Mouse (Mus musculus): ENCODE data around the gene Rpn1. TPM values are rescaled to one million over a fixed set of nuclear protein-coding genes. Genes with fewer than 3 reads are reported as not detected.

Gene Rpn1
- polyA plus RNA-seq, 1 experiment from 2014 or later, result 279 TPM

DNA sequence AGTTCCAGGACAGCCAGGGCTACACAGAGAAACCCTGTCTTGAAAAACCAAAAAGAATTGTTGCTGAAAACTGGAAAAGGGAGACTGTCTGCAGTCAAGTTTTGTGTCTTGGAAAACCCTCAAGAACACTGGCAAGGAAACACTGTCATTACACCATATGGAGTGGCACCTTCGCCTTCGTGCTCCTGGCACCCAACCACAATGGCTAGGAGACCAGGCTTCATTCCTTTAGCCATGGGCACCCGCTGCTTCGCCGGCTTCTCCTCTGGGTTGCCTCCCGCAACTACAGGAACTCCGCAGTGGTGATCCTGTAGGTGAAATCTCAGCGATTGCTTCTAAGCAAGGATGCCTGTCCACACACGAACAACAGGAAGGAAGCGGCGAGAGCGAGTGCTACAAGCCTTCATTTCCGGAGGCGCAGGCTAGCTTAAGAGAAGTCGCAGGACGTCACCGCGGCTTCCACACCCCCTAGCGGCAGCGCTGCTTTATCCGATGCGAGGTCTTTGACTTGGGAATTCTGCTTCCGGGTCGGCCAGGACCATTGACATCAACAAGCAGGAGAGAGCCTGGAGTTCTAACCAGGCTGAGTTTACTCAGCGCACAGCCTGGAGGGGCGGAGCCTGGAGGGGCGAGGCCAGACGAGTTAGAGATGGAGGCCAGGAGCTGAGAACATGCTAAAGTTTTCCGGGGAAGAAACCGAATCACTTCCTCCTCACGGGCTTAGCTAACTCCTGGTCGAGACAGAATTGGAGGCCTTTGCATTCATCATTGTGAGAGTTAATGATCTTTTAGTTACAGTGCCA, 9.3 kb upstream of the Rpn1 start:
- Histone ChIP-seq H3K36me3 (ENCODE audit: control insufficient read depth, insufficient read depth, low read length) (no peaks in the 10 kb centered on the region), H3K4me2 (ENCODE audit: low read length) (peak overlapping the region; percentile 73), H3K4me1 (ENCODE audit: control insufficient read depth, insufficient read depth, low read length) (no peaks in the 10 kb centered on the region), H3K27ac (ENCODE audit: low read depth, low read length) (peak overlapping the region; percentile 93), H3K9me3 (replicated peaks; ENCODE audit: control insufficient read depth, low read length) (no peaks in the 10 kb centered on the region), H3K4me3 (ENCODE audit: low read depth, low read length) (peak overlapping the region; percentile 40), H3K27me3 (replicated peaks; ENCODE audit: control insufficient read depth, insufficient read depth, low read length) (0 out of 2 replicates have a peak, but pooled peaks cover 3% of the 10 kb centered on the region), H3K9ac (ENCODE audit: low read length) (peak overlapping the region; percentile 73)
- peak; percentile 97 for DNase-seq (ENCODE audit: low spot score)
- 3% methylated on average over 32 of the region's 32 CpGs for WGBS
- ATAC-seq, result peak; percentile 99

DNA sequence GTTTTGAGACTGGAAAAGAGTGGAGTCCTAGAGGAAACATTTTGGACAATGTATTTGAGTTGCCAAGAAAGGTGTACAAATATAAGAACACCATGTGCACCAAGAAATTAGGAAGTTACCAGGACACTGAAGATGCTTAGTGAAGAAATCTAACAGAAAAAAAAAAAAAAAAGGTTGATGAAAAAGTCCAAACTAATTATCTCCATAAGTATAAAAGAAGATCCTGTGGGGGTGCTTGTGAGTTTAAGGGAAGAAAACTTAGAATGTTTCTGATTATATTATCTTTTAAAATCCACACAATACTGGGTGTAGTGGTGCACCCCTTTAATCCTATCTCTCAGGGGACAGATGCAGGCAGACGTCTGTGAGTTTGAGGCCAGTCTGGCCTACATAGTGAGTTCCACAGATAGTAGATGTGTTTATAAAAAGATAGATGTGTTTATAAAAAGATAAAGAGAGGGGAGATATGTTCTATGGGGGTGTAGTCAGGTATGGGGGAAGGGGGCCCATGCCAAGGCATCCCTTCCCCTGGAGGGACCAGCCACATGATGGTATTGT, 8.2 kb upstream of the Rpn1 start:
- Histone ChIP-seq H3K27me3 (replicated peaks; ENCODE audit: control insufficient read depth, insufficient read depth, low read length) (0 out of 2 replicates have a peak, but pooled peaks cover 3% of the 10 kb centered on the region), H3K4me2 (ENCODE audit: low read length) (no peak overlapping the region; the same call in 1 of the 2 replicates), H3K27ac (ENCODE audit: low read depth, low read length) (no peak overlapping the region)

DNA sequence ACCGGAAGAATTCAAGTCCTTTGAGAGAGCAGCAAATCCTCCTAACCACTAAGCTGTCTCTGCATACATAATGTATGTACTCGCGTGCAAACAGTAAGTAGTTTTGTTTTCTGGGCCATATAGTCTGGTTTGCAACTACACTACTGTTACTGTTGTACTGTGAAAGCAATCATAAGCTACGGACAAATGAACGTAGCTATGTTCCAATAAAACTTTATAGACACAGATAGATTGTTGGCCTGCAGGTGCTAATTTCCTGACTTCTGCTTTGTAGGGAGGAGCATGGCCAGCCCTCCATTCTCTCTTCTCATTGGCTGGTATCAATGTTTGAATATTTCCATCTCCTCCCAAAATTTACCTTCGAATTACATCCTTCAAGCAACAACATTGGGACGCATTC, 1.2 kb upstream of the Rpn1 start:
- H3K9ac ChIP-seq (ENCODE audit: low read length), result no peak overlapping the region
- H3K27me3 ChIP-seq (replicated peaks; ENCODE audit: control insufficient read depth, insufficient read depth, low read length), result 0 out of 2 replicates have a peak, but pooled peaks cover 3% of the 10 kb centered on the region
- 87% methylated on average over 7 of the region's 7 CpGs for WGBS
- no peaks in the 10 kb centered on the region for H3K36me3 ChIP-seq (ENCODE audit: control insufficient read depth, insufficient read depth, low read length)
- H3K9me3 ChIP-seq (replicated peaks; ENCODE audit: control insufficient read depth, low read length), result no peaks in the 10 kb centered on the region
- no peak overlapping the region for H3K4me3 ChIP-seq (ENCODE audit: low read depth, low read length)
- H3K4me2 ChIP-seq (ENCODE audit: low read length), result no peak overlapping the region
- H3K4me1 ChIP-seq (ENCODE audit: control insufficient read depth, insufficient read depth, low read length), result peaks cover 16% of the 10 kb centered on the region
- DNase-seq (ENCODE audit: low spot score), result no peak
- ATAC-seq, result no peak
- H3K27ac ChIP-seq (ENCODE audit: low read depth, low read length), result no peak overlapping the region

More for the DNA sequence above, 8.2 kb upstream of the Rpn1 start:
- Histone ChIP-seq H3K36me3 (ENCODE audit: control insufficient read depth, insufficient read depth, low read length) (no peaks in the 10 kb centered on the region), H3K4me3 (ENCODE audit: low read depth, low read length) (no peak overlapping the region), H3K9ac (ENCODE audit: low read length) (no peak overlapping the region), H3K4me1 (ENCODE audit: control insufficient read depth, insufficient read depth, low read length) (no peaks in the 10 kb centered on the region), H3K9me3 (replicated peaks; ENCODE audit: control insufficient read depth, low read length) (no peaks in the 10 kb centered on the region)
- DNase-seq (ENCODE audit: low spot score) (no peak), ATAC-seq (no peak)
- 89% methylated on average over 1 of the region's 1 CpGs for WGBS

DNA sequence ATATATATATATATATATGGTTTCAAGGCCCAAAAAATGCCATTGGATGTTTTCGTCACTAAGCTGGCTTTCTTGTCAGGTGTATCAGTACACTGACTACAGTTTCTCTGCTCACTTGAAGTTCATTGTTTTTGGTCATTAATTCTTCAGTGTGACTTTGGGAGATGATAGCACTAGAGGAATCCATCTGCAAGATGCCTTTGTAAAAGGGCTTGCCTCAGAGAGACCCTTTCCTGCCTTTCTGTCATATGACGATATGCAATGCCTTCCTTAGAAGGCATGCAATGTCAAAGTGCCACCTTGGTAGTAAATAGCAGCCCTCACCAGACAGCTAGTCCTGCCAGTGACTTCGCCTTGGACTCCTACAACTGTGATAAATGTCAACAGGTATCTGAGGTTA, 610 bp upstream of the Rpn1 start:
- DNase-seq (ENCODE audit: low spot score), result no peak
- WGBS, result 61% methylated on average over 3 of the region's 3 CpGs
- Histone ChIP-seq H3K9ac (ENCODE audit: low read length) (no peak overlapping the region), H3K27me3 (replicated peaks; ENCODE audit: control insufficient read depth, insufficient read depth, low read length) (0 out of 2 replicates have a peak, but pooled peaks cover 3% of the 10 kb centered on the region), H3K4me2 (ENCODE audit: low read length) (peak overlapping the region; percentile 86), H3K36me3 (ENCODE audit: control insufficient read depth, insufficient read depth, low read length) (peaks cover 4% of the 10 kb centered on the region; the same call in 1 of the 2 replicates), H3K4me1 (ENCODE audit: control insufficient read depth, insufficient read depth, low read length) (peaks cover 16% of the 10 kb centered on the region), H3K27ac (ENCODE audit: low read depth, low read length) (no peak overlapping the region), H3K9me3 (replicated peaks; ENCODE audit: control insufficient read depth, low read length) (no peaks in the 10 kb centered on the region), H3K4me3 (ENCODE audit: low read depth, low read length) (peak overlapping the region; percentile 99)
- peak; percentile 32; the same call in 1 of the 2 replicates for ATAC-seq

DNA sequence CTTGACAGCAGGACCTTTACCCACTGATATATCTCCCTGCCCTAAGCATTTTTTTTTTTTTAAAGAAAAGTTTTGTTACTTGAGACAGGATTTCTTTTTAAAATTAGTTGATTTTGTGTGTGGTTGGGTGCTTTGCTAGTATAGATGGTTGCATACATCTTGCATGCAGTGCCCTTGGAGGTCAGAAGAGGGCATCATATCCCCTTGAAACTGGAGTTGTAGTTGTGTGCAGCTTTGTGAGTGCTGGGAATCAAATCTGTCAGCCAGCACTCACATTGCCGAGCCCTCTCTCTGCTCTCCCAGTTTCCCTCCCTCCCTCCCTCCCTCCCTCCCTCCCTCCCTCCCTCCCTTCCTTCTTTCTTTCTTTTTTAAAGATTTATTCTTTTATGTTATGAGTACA, 4.7 kb downstream of the Rpn1 start:
- no peak overlapping the region for H3K9ac ChIP-seq (ENCODE audit: low read length)
- H3K36me3 ChIP-seq (ENCODE audit: control insufficient read depth, insufficient read depth, low read length), result peaks cover 49% of the 10 kb centered on the region
- DNase-seq (ENCODE audit: low spot score), result no peak
- H3K27me3 ChIP-seq (replicated peaks; ENCODE audit: control insufficient read depth, insufficient read depth, low read length), result no peaks in the 10 kb centered on the region
- H3K4me3 ChIP-seq (ENCODE audit: low read depth, low read length), result no peak overlapping the region
- WGBS, result 72% methylated on average over 1 of the region's 1 CpGs
- H3K27ac ChIP-seq (ENCODE audit: low read depth, low read length), result no peak overlapping the region
- no peak for ATAC-seq
- H3K4me1 ChIP-seq (ENCODE audit: control insufficient read depth, insufficient read depth, low read length), result peaks cover 12% of the 10 kb centered on the region
- no peak overlapping the region for H3K4me2 ChIP-seq (ENCODE audit: low read length)
- no peaks in the 10 kb centered on the region for H3K9me3 ChIP-seq (replicated peaks; ENCODE audit: control insufficient read depth, low read length)

DNA sequence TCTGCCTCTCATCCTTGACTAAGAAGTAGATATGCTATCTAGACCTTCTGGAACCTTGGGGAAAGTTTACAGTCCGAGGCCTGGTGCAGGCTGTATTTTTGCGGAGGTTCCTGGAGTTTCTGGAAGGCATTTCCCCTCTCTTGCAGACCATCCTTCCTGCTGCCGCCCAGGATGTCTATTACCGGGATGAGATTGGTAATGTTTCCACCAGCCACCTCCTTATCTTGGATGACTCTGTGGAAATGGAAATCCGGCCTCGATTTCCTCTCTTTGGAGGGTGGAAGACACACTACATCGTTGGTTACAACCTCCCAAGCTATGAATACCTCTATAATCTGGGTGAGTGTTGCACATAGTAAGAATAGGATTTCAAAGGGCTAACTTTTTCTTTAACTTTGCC, 11.1 kb downstream of the Rpn1 start:
- ATAC-seq, result no peak
- Histone ChIP-seq H3K27me3 (replicated peaks; ENCODE audit: control insufficient read depth, insufficient read depth, low read length) (no peaks in the 10 kb centered on the region), H3K4me3 (ENCODE audit: low read depth, low read length) (no peak overlapping the region), H3K36me3 (ENCODE audit: control insufficient read depth, insufficient read depth, low read length) (peaks cover 93% of the 10 kb centered on the region), H3K27ac (ENCODE audit: low read depth, low read length) (no peak overlapping the region), H3K9me3 (replicated peaks; ENCODE audit: control insufficient read depth, low read length) (no peaks in the 10 kb centered on the region), H3K4me1 (ENCODE audit: control insufficient read depth, insufficient read depth, low read length) (no peaks in the 10 kb centered on the region), H3K9ac (ENCODE audit: low read length) (no peak overlapping the region), H3K4me2 (ENCODE audit: low read length) (no peak overlapping the region)
- no peak for DNase-seq (ENCODE audit: low spot score)
- 91% methylated on average over 7 of the region's 7 CpGs for WGBS

DNA sequence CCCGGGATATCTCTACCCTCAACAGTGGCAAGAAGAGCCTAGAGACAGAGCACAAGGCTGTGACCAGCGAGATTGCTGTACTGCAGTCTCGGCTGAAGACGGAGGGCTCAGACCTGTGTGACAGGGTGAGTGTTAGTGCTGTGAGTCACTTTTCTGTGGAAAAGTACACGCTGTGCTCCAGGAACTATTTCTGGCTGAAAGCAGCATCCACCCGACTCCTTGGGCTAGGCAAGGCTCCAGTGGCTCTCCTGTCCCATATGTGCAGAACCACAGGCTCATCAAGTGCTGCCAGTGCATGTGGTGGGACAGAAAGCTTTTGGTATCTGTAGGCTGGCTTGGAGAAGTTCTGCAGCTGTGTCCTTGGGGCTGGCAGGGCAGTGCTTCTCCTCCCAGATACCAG, 17.8 kb downstream of the Rpn1 start:
- Histone ChIP-seq H3K4me1 (ENCODE audit: control insufficient read depth, insufficient read depth, low read length) (peaks cover 5% of the 10 kb centered on the region; the same call in 1 of the 2 replicates), H3K4me2 (ENCODE audit: low read length) (no peak overlapping the region), H3K9ac (ENCODE audit: low read length) (no peak overlapping the region), H3K36me3 (ENCODE audit: control insufficient read depth, insufficient read depth, low read length) (peaks cover 75% of the 10 kb centered on the region), H3K9me3 (replicated peaks; ENCODE audit: control insufficient read depth, low read length) (no peaks in the 10 kb centered on the region), H3K4me3 (ENCODE audit: low read depth, low read length) (no peak overlapping the region), H3K27me3 (replicated peaks; ENCODE audit: control insufficient read depth, insufficient read depth, low read length) (no peaks in the 10 kb centered on the region), H3K27ac (ENCODE audit: low read depth, low read length) (no peak overlapping the region)
- no peak for DNase-seq (ENCODE audit: low spot score)
- 92% methylated on average over 6 of the region's 6 CpGs for WGBS
- ATAC-seq, result no peak

DNA sequence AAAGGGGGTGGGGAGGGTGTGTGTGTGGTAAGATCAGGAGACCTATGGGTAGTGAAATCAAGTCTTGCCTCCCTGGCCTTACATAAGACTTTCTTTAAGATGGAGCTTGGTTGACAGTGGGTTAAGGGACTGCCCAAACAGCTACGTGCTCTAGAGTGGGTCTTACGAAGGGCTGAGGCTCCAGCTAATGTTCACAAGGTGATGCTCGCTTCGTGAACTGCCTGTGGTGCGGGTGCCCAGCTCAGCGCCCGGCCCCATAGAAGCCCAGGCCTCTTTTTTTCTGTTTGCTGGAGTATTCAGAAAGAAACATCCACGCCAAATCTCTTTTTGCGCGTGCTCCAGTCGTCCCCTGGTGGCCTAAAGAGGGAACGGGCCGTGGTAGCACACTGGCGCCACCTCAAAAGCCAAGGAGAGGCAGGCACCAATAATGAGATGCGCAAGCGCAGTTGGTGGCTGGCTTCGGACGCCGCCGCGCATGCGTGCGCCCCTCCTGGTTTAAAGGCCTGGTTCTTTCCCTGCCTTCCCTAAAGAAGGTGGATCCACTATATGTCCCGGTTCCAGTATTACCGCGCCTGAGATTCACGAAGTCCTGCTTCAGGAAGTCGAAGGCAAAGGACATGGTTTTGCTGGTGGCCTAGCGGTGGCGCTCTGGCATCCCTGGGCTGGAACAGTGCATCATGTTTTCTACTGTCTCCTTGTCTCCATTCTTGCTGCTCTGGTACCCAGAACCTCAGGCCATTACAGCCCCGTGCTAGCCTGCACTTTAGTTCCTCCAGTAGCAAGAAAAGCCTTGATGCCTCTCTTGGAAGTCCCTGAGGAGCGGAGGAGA, 21.7 kb downstream of the Rpn1 start:
- DNase-seq (ENCODE audit: low spot score) (peak; percentile 97), ATAC-seq (peak; percentile 96)
- WGBS, result 9% methylated on average over 32 of the region's 32 CpGs
- Histone ChIP-seq H3K4me1 (ENCODE audit: control insufficient read depth, insufficient read depth, low read length) (peaks cover 5% of the 10 kb centered on the region; the same call in 1 of the 2 replicates), H3K9ac (ENCODE audit: low read length) (peak overlapping the region; percentile 62), H3K27me3 (replicated peaks; ENCODE audit: control insufficient read depth, insufficient read depth, low read length) (no peaks in the 10 kb centered on the region), H3K36me3 (ENCODE audit: control insufficient read depth, insufficient read depth, low read length) (peaks cover 38% of the 10 kb centered on the region), H3K4me2 (ENCODE audit: low read length) (peak overlapping the region; percentile 41), H3K27ac (ENCODE audit: low read depth, low read length) (peak overlapping the region; percentile 49), H3K4me3 (ENCODE audit: low read depth, low read length) (no peak overlapping the region), H3K9me3 (replicated peaks; ENCODE audit: control insufficient read depth, low read length) (no peaks in the 10 kb centered on the region)

Data from forebrain, embryonic 14.5 days (tissue).